Mouse (Mus musculus): ENCODE data around the gene Mrpl21.

Mrpl21 gene

DNA sequence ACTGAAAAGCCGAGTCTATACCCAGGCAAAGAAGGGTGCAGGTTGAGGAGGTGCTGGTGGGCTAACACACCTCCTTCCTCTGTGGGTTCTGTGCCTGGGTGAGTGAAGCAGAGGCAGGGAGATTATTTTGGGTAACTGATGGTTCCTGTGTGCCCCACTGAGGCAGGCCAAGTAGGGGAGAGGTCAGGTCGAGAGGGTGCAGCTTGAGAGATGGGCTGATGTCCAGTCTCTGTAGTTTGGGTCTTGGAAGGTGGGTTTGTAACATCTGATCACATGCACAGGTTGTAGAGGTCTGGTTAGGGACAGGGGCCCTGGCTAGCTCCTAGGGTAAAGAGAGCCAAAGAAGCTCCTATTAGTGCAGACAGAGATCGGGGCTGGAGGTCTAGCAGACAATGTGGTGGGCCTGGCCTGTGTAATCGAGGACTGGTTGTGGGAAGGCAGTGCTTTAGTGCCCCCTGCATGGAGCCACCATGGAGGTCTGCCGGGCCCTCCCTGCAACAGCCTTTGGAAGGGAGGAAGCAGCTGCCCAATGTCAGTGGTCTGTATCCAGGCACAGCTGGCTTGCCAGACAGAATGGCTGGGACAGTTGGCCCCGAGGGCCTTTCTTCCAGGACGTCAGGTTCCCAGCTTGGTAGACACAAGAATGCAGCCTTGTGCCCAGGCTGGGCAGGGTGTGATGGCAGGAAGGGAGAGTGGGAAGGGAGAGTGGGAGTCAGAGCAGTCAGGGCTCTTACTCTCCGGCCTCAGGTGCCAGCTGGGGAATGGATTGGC, 54.0 kb downstream of the Mrpl21 start:
- DNase-seq (ENCODE audit: extremely low read depth, low read depth, low spot score): no peak

DNA sequence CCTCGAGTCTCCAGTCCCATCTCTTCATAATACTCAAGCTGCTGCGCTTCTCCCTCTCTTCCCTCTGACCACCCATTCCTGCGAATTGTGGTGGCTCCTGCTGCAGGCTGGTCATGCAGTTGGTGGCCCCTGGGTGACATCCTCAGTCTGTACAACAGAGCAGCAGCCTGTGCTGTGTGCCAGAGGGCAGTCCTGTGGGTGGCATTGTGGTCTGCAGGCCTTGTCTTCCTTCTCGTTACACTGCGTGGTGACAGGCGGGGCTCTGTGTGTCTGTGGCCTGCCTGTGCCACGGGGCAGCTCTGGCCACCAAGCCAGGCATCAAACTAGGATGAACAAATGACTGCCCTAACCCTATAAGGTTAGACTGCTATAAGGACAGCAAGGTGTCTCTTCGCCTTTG, 56.5 kb downstream of the Mrpl21 start:
- no peak for DNase-seq (ENCODE audit: extremely low read depth, low read depth, low spot score)

- DNase-seq (ENCODE audit: extremely low read depth, low read depth, low spot score): no peak
Measured at GRCm38 (mm10) chr19:3341021-3341420, 58.3 kb downstream of the Mrpl21 start.
